Mouse (Mus musculus) adrenal gland, adult 8-10 months (tissue): ENCODE results near the gene Tmco1. TPM values are rescaled to one million over a fixed set of nuclear protein-coding genes. Genes with fewer than 3 reads are reported as not detected.

Source experiments
- DNase-seq: peaks from one replicate; pipeline ENCODE4 v3.0.0; 2022
- total RNA-seq, 4 experiments: library from RNA; stranded (reverse); gene quantifications; 2 replicates each; pipeline ENCODE4 v1.2.4; 2022

Gene Tmco1
- total RNA-seq, 4 experiments from 2014 or later = 145 to 176 (median 155) TPM

DNA sequence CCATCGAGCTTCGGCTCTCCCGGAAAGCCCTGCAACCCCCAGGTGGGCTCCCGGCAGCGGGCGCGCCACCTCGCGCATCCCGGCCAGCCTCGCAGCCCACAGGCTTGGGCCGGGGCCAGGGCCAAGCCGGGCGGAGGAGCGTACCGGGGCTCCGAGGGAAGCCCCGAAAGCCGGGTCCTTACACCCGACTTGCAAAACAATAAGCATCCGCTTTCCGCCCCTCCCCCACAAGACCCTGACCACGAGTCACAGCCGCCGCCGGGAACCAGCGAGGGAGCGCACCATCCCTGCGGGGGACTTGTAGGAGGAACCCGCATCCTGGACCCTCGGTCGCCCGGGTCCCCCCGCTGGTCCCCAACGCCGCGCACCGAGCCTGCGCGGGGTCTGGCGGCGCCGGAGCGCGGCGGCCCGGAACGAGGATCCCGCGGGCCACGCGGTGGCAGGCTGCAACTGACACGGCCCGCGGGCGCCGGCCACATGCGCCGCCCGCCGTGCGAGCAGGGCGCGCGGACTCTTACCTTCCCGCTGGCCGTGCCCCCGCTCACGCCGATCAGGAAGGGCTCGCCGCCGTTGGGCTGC, 23.8 kb upstream of the Tmco1 start:
- DNase-seq = peak; percentile 39

DNA sequence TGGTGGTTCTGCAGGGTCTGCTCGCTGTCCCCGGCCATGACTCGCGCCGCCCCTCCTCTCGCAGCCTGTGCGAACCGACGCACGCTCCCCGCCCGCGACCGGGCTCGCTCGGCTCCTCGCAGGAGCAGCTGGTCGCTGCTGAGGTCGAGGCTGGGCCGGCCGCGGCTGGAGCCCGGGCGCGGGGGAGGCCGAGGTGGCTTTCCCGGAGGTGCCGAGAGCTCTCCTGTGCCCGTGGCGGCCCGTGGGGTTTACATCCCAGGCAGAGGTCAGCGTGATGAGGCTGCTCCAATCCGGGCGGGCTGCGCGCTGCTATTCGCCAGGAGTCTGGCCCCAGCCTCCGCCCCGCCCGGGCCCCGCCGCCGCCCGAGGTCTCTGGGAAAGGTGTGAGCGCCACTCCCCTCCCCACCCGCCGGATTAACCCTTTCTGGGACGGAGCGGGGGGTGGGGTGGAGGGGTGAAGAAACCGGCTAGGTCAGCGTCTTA, 23.3 kb upstream of the Tmco1 start:
- DNase-seq = peak; percentile 88

DNA sequence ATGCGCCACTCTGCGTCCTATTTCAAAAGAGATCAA, 23.0 kb upstream of the Tmco1 start, which contains the start of gene Uck2:
Gene Uck2 (minus strand): TSS at position 1 of the 36 bp plus-strand sequence.
- DNase-seq = no peak

DNA sequence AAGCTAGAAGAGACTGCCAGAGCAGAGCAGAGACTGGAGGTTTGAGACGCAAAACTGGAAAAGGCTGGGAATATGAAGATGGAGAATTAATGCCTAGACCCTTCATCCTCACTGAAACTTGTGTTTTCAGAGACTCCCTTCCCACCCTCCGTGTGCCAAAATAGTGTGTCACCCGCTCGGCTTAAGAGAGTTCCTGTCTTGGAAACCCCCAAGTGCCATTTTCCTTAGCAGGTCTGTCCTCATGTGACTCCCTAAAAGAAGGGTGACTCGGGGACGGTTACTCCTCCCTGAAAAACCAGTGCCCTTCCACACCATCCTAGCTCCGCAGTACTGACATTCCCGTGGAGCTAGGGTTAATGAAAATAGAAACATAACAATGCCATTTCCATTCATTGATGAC, 22.8 kb upstream of the Tmco1 start:
- DNase-seq = no peak

DNA sequence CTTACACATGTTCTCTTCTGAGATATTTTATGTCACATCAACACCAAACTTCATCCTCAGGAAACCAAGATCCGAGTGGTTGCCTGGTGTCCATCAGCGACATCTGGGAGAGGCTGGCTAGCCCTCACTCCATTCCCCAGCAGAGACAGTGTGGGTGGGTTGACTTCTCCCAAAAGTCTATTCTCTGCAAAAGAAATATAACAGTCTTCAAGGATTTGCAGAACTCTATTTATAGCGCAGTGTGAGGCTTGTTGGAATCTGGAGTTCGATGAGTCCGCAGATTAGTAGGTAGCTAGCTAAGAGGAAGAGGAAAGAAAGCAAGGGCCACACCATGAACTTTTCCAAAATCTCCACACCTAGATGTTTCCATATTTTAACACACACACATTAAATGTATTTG, 21.0 kb upstream of the Tmco1 start:
- no peak for DNase-seq

DNA sequence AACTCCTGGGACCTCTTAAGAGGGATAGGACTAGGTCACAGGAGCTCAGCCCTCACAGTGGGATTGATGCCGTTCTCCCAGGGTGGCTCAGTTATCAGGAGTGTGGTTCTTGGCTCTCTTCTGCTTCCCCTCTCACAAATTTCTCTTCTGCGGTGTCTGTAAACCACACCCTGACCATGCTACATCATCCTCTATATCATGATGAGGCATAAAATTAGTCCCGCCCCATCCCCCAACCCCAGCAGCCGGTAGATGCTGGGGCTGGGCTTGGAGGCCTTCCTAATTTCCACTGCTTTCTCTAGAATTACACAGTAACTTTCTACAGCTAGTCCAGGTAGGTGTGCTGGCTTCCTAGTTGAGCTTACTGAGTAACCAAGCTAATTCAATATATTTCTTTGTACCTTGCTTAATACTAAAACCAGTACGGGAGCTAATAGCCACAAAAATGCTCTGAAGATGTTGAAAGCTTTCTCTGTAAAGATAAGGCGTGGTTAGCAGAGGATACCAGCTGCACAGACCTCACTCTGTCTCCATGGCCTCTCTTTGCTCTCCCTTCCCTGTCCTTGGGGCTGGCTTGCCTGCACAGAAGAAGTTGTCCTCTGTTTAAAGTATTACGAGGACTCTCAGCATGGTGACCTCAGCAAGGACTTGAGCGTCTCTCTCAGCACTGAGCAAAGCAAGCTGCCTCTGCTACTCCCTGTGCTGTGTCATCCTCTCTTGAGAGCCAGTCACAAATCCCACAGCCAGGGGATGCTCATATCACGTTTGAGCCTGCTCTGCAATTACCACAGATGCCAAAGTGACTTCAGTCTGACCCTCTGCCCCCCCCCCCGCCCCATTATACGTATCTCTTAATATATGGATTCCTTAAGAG, 19.3 kb upstream of the Tmco1 start:
- peak; percentile 32 for DNase-seq

DNA sequence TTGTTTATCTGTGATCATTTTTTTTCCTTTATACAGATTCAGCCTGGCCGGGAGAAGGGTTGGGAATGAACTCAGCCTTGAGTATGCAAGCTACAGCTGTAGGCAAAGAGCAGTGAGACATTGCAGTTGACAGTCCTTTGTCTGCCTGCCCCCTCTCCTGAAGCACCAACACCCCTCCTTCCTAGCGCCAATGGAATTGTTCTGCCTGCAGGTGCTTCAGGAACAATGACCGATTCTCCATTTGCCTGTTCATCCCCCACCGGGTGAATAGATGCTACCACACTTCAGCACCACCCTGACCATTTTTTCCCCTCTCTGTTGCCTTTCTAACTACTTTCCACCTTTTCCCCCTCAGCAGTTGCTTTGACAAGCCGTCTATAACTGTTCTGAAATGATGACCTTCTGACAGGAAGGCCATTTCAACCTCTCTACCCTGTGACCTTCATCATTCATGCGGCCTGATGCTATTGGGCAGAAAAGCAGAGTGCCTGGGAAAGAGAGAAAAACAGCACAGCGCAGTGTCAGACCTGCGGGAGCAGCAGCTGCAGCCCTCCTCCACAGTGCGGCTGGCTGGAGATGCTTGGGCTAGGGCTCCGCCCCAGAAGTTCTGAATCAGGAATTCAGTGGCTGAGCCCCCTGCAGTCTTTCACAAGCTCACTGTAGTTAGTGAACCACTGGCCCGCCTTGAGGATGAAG, 18.5 kb upstream of the Tmco1 start:
- DNase-seq = no peak

DNA sequence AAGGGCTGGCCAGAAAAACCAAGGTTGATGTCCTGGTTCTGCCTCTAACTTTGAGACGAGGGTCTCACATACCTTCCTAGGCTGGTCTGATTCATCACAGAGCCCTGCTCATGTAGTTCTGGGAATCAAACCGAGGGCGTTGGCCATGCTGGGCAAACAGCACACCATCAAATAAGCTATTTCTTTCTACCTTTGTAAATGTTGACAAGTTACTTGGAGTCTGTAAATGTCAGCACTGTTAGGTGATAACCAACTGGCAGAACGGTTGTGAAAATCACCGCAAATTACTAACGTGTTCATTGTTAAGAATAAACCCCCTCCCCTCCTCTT, 17.9 kb upstream of the Tmco1 start:
- no peak for DNase-seq

DNA sequence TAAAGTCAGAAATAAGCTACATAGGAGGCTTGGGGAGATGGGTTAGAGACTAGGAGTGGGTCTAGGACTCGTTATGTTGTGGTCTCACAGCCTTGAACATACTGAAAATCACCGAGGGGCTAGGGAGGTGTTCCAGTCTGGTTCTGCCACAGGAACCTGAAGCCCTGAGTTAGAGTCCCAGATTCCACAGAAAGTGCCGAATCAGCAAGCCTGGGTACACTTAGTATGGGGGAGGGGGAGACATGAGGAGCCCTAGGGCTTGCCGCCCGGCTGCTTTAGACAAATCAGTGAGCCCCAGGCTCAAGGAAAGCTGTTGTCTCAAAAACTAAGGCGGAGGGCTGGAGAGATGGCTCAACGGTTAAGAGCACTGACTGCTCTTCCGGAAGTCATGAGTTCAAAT, 16.6 kb upstream of the Tmco1 start:
- DNase-seq = no peak

DNA sequence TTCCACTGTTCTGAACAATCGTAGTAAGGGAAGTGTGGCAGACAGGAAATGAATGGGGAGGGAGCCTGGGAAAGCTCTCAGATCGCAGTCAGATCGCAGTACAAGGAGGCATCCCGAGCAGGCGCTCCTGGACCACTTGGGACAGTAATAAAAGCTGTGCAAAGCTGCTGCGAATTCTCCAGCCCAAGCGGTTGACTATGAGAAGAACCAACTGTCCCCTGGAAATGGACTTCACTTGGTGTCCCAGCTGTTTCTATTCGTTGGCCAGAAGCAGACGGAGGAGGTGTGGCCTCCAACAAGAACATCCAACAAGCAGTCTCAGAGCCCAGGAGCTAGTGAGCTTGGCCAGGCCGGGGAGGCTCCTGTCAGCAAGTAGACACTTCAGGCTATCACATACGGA, 15.7 kb upstream of the Tmco1 start:
- DNase-seq = no peak

DNA sequence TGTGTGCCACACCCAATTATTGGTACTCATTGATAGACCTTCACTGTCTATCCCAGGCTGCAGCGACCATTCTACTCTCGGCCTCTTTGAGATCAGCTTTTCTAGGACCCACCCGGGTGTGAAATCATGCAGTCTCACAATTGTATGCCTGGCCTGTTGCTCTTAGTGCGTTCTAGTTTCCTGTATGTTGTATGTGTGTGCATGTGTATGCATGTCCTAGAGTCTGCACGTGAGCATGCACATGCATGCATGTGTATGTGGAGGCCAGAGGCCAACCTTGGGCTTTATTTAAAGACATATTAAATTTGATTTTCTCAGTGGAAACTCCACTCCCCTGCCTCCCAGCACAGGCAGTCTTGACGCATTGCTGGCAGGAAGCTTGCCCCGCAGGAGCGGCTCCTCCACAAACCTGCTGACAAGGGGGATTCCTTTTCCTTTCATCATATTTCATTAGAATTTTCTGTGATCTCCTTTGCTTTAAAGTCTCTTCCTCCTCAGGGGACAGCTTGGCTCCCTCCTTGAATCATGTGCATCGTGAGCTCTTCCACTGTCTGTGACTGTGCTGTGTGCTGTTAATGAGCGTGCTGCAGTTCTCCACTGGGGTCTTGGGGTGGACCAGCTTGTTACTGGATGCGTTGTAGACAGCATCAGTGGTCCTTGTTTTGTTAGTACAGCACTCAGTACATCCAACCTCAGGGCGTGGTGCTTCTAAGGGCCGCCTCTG, 12.3 kb upstream of the Tmco1 start:
- DNase-seq = no peak

DNA sequence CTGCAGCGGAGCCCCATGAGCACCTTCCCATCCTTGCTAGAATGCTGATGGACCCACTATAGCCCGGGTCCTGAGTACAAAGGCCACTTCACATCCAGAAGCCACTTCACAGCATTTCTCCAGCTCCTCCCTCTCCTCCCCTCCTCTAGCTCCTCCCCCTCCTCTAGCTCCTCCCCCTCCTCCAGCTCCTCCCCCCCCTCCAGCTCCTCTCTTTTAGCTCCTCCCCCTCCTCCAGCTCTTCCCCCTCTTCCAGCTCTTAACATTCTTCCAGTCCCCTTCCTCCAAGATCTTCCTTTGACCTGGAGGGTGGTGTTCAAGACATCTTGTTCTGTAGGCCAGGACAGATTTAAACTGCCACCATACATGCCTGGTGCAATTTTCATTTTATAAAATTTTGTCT, 8.1 kb upstream of the Tmco1 start:
- no peak for DNase-seq

DNA sequence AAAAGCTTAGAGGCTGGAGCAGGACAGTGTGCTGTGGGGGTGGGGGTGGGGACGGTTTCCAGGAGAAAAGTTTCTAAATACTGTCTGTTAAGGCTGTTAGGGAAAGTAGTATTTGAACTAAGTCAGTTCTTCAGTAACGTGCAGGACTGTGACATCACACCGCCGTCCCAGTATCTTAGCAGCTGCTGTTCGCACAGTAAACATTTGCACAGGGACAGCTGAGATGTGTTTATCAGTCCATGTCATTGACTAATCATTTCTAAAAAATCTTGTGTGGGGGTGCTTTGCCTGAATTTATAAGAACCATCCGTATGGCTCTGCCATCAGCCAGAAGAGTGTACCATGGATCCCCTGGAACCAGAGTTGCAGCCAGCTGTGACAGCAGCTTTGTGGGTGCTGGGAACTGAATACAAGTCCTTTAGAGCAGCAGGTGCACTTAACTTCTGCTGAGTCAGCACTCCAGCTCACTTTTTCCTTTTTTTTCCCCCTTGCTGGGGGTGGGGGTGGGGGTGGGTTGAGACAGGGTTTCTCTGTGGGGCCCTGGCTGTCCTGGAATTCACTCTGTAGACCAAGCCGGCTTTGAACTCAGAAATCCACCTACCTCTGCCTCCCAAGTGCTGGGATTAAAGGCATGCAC, 2.6 kb upstream of the Tmco1 start:
- no peak for DNase-seq

DNA sequence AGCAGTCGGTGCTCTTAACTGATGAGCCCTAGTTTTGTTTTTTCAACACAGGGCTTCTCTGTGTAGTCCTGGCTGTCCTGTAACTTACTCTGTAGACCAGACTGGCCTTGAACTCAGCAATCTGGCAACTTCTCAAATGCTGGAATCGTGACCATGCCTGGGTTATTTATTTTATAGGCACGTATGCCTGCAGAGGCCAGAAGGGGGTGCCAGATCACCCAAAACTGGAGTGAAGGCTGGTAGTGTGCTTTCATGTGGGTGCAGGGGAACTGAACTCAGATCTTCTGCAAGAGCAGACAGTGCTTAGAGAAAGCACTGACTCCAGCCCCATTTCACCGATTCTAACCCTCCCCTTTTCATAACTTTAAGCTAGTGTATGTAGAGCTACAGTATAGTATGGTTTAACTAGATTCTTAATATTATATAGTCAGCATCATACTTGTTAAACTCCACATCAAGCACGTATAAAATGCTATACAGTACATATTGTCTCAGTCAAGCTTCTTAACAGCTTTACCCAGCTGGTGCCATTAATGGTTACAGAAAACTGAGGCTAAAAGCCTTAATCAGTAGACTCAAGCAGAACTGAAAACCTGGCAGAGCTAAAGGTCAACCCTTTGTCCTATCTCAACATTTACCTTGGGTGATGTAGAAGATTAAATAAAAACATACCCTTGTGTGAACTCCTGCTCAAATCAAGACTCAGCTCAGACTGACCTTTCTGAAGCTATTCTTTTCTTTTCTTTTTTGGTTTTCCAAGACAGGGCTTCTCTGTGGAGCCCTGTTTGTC, 1.5 kb upstream of the Tmco1 start:
- DNase-seq = peak; percentile 81

DNA sequence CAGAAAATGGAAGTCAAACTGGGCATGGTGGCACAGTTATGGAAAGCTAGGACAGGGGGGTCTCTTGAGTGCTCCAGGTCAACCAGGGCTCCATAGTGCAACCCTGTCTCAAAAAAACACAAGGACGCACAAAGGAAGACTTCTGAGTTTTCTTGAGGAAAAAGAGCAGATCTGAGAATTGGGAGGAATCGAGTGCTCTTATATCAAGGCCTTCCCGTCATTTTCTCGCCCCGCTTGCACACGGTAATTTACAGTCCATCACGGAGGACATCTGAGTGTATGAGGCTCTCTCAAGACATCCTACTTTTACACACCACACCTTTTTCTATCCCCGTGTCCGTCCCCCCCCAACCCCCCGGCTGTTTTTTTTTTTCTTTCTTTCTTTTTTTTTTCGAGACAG, 504 bp upstream of the Tmco1 start:
- no peak for DNase-seq

DNA sequence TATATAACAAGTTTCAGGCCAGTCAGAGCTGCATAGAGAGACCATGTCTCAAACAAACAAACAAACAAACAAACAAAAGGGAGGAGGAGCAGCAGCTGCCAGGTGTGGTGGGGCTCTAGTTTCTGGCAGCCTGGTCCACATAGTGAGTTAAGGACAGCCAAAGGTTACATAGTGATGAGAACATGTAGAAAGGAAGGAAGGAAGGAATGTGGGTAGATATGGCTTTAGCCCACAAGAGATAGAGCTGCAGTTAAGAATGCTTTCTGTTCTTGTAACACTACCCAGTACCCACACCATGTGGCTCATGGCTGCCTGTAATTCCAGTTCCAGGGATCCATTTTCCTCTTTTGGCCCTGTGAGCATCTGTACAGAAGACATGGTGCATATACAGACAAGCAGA, 4.2 kb downstream of the Tmco1 start:
- no peak for DNase-seq

DNA sequence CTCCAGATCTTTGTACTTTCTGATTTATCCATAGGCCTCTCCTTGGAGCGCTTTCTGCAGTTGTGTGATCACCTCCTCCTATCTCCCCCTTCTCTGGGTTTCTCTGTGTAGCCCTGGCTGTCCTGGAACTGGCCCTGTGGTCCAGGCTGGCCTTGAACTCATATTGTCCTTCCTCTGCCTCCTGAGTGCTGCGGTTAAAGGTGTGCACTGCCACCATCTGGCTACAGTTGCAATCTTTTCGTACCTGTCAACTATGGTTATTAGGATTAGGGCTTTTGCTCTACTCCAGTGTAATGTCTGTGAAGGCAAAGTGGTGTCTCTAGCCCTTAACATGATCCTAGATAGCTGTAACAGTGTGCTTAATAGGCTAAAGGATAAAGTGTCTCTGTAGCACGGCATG, 5.0 kb downstream of the Tmco1 start:
- no peak for DNase-seq

DNA sequence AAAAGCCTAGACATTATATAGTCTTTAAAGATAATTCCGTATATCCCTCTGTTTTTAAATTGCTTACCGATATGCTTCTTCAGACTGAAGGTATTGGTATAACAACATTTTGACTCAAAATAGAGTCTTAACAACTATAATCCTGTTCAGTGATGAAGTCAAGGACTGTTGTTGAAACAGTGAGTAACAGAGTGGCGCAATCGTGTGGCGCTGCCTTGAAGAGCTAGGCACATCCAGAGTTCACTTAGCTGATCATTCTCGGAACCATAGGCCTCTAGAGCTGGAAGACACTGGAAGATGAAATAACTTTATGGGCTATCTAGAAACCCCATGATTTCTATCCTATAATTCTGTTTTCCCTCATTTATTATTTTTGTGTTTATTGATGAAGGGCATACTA, 13.5 kb downstream of the Tmco1 start:
- peak; percentile 59 for DNase-seq

DNA sequence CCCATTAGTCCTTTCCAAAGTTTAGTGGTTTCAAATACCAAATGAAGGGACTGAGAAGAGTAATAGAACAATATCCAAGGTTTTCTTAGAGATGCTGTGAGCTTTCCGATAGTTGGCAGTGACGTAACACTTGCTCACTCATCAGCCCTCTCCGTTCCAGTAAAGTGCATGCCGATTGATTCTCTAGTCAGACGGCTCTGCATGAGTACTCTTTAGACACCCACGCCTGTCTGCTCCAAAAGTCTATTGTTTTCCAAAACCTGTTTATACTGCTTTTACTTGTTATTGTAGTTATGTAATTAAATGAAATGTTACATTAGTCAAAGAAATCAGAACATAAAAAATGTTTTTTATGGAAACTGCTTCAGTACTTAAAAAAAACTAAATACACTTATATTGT, 20.6 kb downstream of the Tmco1 start:
- DNase-seq = no peak

DNA sequence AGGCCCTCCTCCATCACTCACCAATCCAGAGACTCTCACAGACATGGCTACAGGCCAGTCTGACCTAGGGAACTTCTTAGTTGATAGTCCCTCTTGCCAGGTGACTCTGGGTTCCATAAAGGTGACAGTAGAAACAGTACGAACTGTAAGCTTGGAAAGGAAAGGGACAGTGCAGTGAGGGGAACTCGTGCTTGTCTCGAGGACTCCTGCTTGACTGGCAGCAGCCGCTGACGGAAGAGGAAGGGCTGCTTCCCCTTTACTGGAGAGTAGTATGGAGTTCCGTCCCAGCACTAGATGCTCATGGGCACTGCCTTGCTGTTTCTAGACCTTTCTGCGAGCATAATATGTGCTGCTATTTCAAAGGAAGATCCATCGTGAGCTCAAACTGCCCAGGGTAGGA, 22.9 kb downstream of the Tmco1 start:
- DNase-seq = no peak

DNA sequence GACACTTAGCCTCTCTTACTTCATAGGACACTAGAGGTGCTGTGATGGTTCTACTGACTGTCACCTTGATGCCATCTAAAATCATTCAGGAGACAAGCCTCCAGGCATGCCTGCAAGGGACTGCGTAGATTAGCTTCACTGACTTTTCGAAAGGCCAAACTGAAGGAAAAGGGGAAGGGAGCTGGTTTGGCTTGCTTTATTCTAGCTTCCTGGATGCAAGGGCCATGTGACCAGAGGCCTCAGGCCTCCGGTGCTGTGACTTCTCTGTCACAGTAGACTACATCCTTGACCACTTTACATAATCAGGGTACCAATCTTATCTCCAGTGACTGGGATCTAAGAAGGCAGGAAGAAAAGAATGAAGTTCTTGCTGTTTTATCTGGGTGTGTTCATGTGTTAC, 28.2 kb downstream of the Tmco1 start:
- no peak for DNase-seq

DNA sequence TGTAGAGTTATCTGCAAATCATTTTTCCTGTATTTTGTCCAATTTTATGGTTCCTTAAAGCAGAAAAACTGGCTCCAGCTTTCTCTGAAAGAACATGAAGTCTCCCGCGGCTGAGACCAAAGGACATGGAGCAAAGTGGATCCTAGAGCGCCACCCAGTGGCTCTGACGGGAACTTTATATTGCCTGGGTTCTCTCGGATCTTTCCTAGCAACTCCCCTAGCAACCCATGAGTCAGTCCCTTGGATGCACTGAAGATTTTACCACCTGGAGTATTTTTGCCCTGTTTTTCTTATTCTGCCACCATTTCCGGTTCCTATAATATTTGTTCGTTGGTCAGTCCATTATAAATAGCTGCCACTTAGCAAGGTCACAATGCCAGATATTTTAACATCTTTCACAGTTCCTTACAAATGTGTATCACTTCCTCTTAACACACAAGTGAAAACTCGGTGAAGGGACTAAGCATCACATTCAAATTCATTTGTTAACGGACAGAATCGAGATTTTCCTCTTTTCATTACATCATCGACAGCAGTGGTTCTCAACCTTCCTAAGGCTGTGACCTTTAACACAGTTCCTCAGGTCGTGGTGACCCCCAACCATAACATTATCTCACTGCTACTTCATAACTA, 29.4 kb downstream of the Tmco1 start:
- peak; percentile 77 for DNase-seq
